Mouse (Mus musculus): Measurements from ENCODE around the gene Pnmal1. TPM values are rescaled to one million over a fixed set of nuclear protein-coding genes. Genes with fewer than 3 reads are reported as not detected.

The Pnmal1 gene
- 7.1 and 9.2 TPM in 2 replicates for polyA plus RNA-seq (2015; fragmentation: Nextera tagmentation; extraction: Ambion mirVana)

GRCm38 (mm10) chr7:16959539-16960187 is at the start of gene Pnmal1:
Gene Pnmal1 (plus strand): TSS chr7:16959679.

GRCm38 (mm10) chr7:16924037-16924834 is 35.2 kb upstream of the Pnmal1 start, which contains the start of gene Calm3:
Gene Calm3 (minus strand): TSS chr7:16924114.

GRCm38 (mm10) chr7:16944061-16944807 is 15.2 kb upstream of the Pnmal1 start, which contains the start of gene Pnmal2:
Gene Pnmal2 (plus strand): TSS chr7:16944682.

DNA sequence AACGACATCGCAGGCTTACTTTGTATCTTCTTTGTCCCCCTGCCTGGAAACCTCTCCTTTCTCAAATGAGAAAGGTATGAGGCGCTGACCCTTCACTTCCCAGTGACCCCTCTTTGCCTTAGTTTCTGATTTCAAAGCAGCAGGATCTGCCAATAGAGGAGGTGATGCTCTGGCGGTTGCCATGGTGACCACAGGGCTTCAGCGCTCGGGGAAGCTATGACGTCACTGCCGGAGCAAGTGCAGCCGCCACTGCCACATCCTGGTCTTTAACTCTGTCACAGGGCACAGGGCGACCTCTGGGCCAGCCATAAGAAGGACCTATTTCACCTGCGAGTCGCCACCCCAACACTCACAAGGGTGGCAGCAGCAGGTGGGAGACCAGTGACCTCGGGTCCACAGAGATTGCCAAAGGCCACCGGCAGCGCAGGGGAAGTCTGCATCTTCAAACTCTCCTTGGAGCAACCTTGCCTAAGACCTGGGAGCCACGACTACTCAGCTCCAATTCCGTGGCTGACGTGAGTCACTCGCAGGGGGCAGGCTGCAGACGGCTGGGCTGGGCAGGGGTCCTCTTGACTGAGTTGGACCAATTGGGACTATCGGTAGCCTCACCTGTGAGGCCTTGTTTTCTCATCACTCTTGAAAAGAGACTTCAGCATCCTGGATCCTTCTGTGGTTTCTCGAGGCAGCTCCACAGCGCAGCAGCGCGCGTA is 23.5 kb downstream of the Pnmal1 start, which contains the start of gene Gm42372:
Gene Gm42372 (plus strand): TSS at position 228 of the 710 bp plus-strand sequence.

GRCm38 (mm10) chr7:16992451-16992807 is 33.0 kb downstream of the Pnmal1 start, which contains the start of gene Ccdc8:
Gene Ccdc8 (plus strand): TSS chr7:16992708.

Other genes with a start within 250 kb of the Pnmal1 start
- gene Ceacam9, start 237.8 kb upstream of the Pnmal1 start, polyA plus RNA-seq (2015; fragmentation: Nextera tagmentation; extraction: Ambion mirVana): not detected in 2 replicates
- 296 and 301 TPM in 2 replicates for gene Ap2s1, start 221.3 kb upstream of the Pnmal1 start, polyA plus RNA-seq (2015; fragmentation: Nextera tagmentation; extraction: Ambion mirVana)
- 32.6 and 34.6 TPM in 2 replicates for gene Slc1a5, start 178.3 kb upstream of the Pnmal1 start, polyA plus RNA-seq (2015; fragmentation: Nextera tagmentation; extraction: Ambion mirVana)
- 53.2 and 53.6 TPM in 2 replicates for gene Strn4, start 143.8 kb upstream of the Pnmal1 start, polyA plus RNA-seq (2015; fragmentation: Nextera tagmentation; extraction: Ambion mirVana)
- gene Fkrp, start 142.9 kb upstream of the Pnmal1 start, polyA plus RNA-seq (2015; fragmentation: Nextera tagmentation; extraction: Ambion mirVana): 20.1 and 20.4 TPM in 2 replicates
- gene Prkd2, start 116.8 kb upstream of the Pnmal1 start, polyA plus RNA-seq (2015; fragmentation: Nextera tagmentation; extraction: Ambion mirVana): 6.5 and 9.0 TPM in 2 replicates
- 4.1 and 8.1 TPM in 2 replicates for gene Dact3, start 84.4 kb upstream of the Pnmal1 start, polyA plus RNA-seq (2015; fragmentation: Nextera tagmentation; extraction: Ambion mirVana)
- gene Gng8, start 67.9 kb upstream of the Pnmal1 start, polyA plus RNA-seq (2015; fragmentation: Nextera tagmentation; extraction: Ambion mirVana): 2.6 and 3.4 TPM in 2 replicates
- 1.3 TPM in 2 replicates for gene Ptgir, start 53.2 kb upstream of the Pnmal1 start, polyA plus RNA-seq (2015; fragmentation: Nextera tagmentation; extraction: Ambion mirVana)
- 126 and 136 TPM in 2 replicates for gene Calm3, start 35.6 kb upstream of the Pnmal1 start, polyA plus RNA-seq (2015; fragmentation: Nextera tagmentation; extraction: Ambion mirVana)
- gene Pnmal2, start 15.0 kb upstream of the Pnmal1 start, polyA plus RNA-seq (2015; fragmentation: Nextera tagmentation; extraction: Ambion mirVana): 17.8 and 18.2 TPM in 2 replicates
- gene Gm42372, start 23.4 kb downstream of the Pnmal1 start, polyA plus RNA-seq (2015; fragmentation: Nextera tagmentation; extraction: Ambion mirVana): 0.51 and 0.99 TPM in 2 replicates
- gene Ccdc8, start 33.0 kb downstream of the Pnmal1 start, polyA plus RNA-seq (2015; fragmentation: Nextera tagmentation; extraction: Ambion mirVana): 9.0 and 13.9 TPM in 2 replicates
- 44.2 and 54.7 TPM in 2 replicates for gene Ppp5c, start 68.2 kb downstream of the Pnmal1 start, polyA plus RNA-seq (2015; fragmentation: Nextera tagmentation; extraction: Ambion mirVana)
- gene Hif3a, start 102.7 kb downstream of the Pnmal1 start, polyA plus RNA-seq (2015; fragmentation: Nextera tagmentation; extraction: Ambion mirVana): 3.5 and 6.6 TPM in 2 replicates
- gene Psg16, start 114.4 kb downstream of the Pnmal1 start, polyA plus RNA-seq (2015; fragmentation: Nextera tagmentation; extraction: Ambion mirVana): 0.80 and 1.0 TPM in 2 replicates
- not detected in 2 replicates for gene Ceacam3, start 190.6 kb downstream of the Pnmal1 start, polyA plus RNA-seq (2015; fragmentation: Nextera tagmentation; extraction: Ambion mirVana)
- gene Psg29, start 243.8 kb downstream of the Pnmal1 start, polyA plus RNA-seq (2015; fragmentation: Nextera tagmentation; extraction: Ambion mirVana): not detected in 2 replicates